Mouse (Mus musculus): ENCODE results near the gene Aph1c. TPM values are rescaled to one million over a fixed set of nuclear protein-coding genes. Genes with fewer than 3 reads are reported as not detected.
A peak's percentile ranks its signal among the peaks of the same experiment; 100 is the strongest.
"Not testable (repeated sequence)": the region's sequence is repeated elsewhere in the genome, so short reads cannot be mapped to it uniquely, and the experiment has no call there.

Aph1c gene
- polyA plus RNA-seq, 1 experiment from 2014 or later, result 4.5 TPM

DNA sequence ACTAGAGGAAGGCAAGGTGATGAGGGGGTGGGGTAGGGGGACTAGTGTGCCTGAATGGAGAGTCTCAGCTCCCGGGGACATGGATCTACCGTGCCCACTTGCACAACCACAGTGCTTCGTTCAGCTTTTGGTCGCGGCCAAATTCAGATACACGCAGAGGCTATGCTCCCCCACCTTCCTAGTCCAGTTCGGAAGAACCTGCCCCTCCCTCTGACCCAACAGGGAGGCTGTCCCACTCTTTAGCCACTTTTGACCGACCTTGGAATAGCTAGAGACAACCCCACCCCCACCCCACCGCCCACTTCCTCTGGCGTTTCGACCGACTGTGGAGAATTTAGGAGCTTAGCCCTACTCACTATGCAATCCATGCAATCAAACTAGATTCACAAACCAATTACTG is 32.6 kb downstream of the Aph1c start:
- Histone ChIP-seq H3K36me3 (ENCODE audit: control insufficient read depth, insufficient read depth, low read length) (no peaks in the 10 kb centered on the region), H3K27me3 (replicated peaks; ENCODE audit: control insufficient read depth, insufficient read depth, low read length) (0 out of 2 replicates have a peak, but pooled peaks cover 6% of the 10 kb centered on the region), H3K4me1 (ENCODE audit: control insufficient read depth, insufficient read depth, low read length) (no peaks in the 10 kb centered on the region; the same call in 1 of the 2 replicates), H3K4me3 (ENCODE audit: low read length) (no peak overlapping the region), H3K27ac (ENCODE audit: low read length) (no peak overlapping the region), H3K4me2 (ENCODE audit: low read depth, low read length) (no peak overlapping the region), H3K9me3 (ENCODE audit: control insufficient read depth, low read length) (no peaks in the 10 kb centered on the region), H3K9ac (ENCODE audit: low read depth, low read length) (no peak overlapping the region)
- WGBS, result 46% methylated on average over 12 of the region's 12 CpGs
- no peak for ATAC-seq

DNA sequence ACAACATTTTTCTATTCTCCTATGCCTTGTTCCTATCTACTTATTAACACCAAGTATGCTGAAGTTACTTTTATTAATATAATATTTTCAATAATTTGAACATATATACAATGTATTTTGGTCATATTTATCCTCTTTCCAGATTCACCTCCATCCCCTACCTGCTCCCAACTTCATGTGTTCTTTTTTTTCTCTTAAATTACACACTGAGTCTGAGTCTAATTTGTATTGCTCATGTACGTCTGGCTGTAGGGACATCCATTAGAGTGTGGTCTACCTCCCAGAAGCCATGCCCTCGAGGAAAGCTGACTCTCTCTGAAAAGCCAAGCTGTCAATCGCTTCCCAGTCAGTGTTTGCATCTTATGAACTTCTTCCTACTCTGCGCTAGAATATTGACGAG is 37.8 kb downstream of the Aph1c start, which contains the start of gene Gm10647:
Gene Gm10647, plus strand, starts transcription at position 301 of the 400 bp plus-strand sequence.
- Histone ChIP-seq H3K4me1 (ENCODE audit: control insufficient read depth, insufficient read depth, low read length) (peaks cover 4% of the 10 kb centered on the region), H3K36me3 (ENCODE audit: control insufficient read depth, insufficient read depth, low read length) (no peaks in the 10 kb centered on the region), H3K27me3 (replicated peaks; ENCODE audit: control insufficient read depth, insufficient read depth, low read length) (no peaks in the 10 kb centered on the region), H3K9me3 (ENCODE audit: control insufficient read depth, low read length) (no peaks in the 10 kb centered on the region), H3K9ac (ENCODE audit: low read depth, low read length) (peak within 1 kb of the TSS; percentile 89), H3K4me2 (ENCODE audit: low read depth, low read length) (peak within 1 kb of the TSS; percentile 95), H3K4me3 (ENCODE audit: low read length) (peak within 1 kb of the TSS; percentile 80), H3K27ac (ENCODE audit: low read length) (peak within 1 kb of the TSS; percentile 94; the same call in 1 of the 2 replicates)
- 73% methylated on average over 5 of the region's 5 CpGs for WGBS
- ATAC-seq, result no peak

DNA sequence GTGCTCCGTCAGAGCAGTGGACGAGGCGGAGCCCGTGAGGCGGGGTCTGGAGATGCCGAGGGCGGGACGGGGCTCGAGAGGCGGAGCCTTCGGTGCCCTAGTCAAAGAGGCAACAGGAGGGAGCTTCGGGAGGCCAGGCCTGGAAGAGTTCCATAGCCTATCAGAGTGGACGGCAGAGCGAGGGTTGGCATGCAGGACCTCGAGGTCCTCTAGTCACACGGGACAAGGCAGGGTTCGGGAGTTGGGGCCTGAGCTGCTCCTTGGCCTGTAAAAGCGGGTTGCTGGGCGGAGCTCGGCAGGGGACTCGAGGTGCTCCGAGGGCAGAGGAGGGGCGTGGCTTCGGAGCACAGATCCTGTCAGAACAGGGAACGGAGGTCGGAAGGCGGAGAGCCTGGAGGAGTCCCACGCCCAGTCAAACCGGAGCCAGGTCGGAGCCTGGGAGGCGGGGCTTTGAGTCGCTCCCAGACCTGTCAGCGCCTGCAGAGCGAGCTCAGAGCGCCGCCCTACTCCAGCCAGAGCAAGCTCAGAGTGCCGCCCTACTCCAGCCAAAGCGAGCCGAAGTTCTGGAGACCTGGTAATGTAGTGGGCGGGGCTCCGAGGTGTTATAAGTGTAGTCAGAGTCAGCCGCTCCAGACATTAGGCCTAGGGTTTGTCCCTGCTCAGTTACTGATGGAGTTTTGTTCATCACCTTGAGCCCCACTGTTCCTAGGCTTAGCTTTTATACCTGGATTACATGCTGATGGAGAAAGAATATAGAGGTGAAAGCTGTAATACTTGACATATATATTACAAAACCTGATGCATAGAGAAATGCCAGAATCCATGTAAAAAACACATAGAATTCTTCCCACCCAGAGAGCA is 38.8 kb downstream of the Aph1c start, which contains the start of gene Aph1b:
Gene Aph1b, minus strand, starts transcription at position 27 of the 861 bp plus-strand sequence.
- Histone ChIP-seq H3K27ac (ENCODE audit: low read length) (peak within 1 kb of the TSS; percentile 94), H3K4me1 (ENCODE audit: control insufficient read depth, insufficient read depth, low read length) (peaks cover 4% of the 10 kb centered on the region), H3K36me3 (ENCODE audit: control insufficient read depth, insufficient read depth, low read length) (no peaks in the 10 kb centered on the region), H3K9ac (ENCODE audit: low read depth, low read length) (peak within 1 kb of the TSS; percentile 89), H3K4me2 (ENCODE audit: low read depth, low read length) (peak within 1 kb of the TSS; percentile 95), H3K27me3 (replicated peaks; ENCODE audit: control insufficient read depth, insufficient read depth, low read length) (no peaks in the 10 kb centered on the region), H3K9me3 (ENCODE audit: control insufficient read depth, low read length) (no peaks in the 10 kb centered on the region), H3K4me3 (ENCODE audit: low read length) (peak within 1 kb of the TSS; percentile 80)
- peak; percentile 99 for ATAC-seq
- WGBS, result under 1% methylated on average over 42 of the region's 42 CpGs

DNA sequence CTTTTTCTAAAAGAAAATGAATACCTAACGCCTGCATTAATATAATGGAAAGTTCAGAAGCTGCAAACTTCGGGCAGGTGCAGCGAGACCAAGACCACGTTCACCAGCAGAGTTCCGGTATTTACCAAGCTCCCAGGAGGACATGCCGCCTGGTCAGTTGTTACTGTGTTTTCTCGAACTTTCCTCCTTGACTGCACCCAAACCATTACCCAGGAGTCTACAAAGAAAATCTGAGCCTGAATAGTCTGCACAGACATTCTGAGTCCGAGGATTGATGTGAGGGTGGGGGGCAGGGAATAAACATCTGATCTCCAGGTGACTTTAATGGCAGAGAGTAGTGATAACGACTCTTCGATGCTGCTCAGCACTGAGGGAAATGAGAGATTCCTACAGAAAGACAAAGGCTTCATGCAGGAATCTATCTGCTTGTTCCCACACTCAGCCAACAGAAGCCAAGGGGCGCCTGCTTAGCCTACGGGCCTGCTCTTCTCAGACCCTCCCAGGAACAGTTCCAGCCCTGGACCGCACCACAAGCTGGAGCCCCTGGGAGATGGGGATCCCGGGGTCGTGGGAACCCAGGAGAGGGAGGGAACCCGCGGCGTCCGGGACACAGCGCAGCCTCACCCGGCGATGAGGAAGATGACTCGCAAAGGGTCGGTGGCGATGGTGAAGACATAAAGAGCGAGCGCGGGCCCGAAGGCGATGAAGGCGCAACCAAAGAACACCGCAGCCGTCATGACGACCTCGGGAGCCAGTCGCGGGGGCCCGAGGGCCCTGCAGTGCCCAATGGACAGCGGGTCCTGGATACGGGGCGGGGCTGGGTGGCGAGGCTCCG is 39.7 kb downstream of the Aph1c start:
- 2% methylated on average over 43 of the region's 43 CpGs for WGBS
- peak; percentile 32 for ATAC-seq
- peaks cover 4% of the 10 kb centered on the region for H3K4me1 ChIP-seq (ENCODE audit: control insufficient read depth, insufficient read depth, low read length)
- H3K9me3 ChIP-seq (ENCODE audit: control insufficient read depth, low read length), result no peaks in the 10 kb centered on the region
- H3K4me2 ChIP-seq (ENCODE audit: low read depth, low read length), result peak overlapping the region; percentile 95
- H3K27me3 ChIP-seq (replicated peaks; ENCODE audit: control insufficient read depth, insufficient read depth, low read length), result no peaks in the 10 kb centered on the region
- peak overlapping the region; percentile 89 for H3K9ac ChIP-seq (ENCODE audit: low read depth, low read length)
- H3K27ac ChIP-seq (ENCODE audit: low read length), result peak overlapping the region; percentile 94
- H3K4me3 ChIP-seq (ENCODE audit: low read length), result peak overlapping the region; percentile 80
- H3K36me3 ChIP-seq (ENCODE audit: control insufficient read depth, insufficient read depth, low read length), result no peaks in the 10 kb centered on the region

DNA sequence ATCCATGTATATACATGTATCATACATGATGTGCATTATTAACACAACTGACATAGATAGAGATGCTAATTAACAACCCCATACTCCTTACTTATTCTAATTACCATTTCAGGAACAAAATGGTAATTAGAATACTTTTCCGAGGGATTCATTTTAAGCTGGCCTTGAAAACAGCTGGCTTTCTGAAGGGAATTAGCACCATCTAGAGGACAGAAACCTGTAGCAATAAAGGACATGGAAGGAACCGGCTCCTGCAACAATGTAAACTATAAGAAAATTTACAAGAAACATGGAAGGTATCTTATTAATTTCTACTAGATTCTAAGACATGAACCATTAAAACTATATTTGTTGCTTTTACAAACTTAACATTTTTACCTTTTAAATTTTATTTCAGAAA is 46.7 kb downstream of the Aph1c start:
- Histone ChIP-seq H3K4me2 (ENCODE audit: low read depth, low read length) (no peak overlapping the region), H3K36me3 (ENCODE audit: control insufficient read depth, insufficient read depth, low read length) (no peaks in the 10 kb centered on the region), H3K27ac (ENCODE audit: low read length) (no peak overlapping the region), H3K27me3 (replicated peaks; ENCODE audit: control insufficient read depth, insufficient read depth, low read length) (no peaks in the 10 kb centered on the region), H3K4me1 (ENCODE audit: control insufficient read depth, insufficient read depth, low read length) (no peaks in the 10 kb centered on the region), H3K4me3 (ENCODE audit: low read length) (no peak overlapping the region), H3K9ac (ENCODE audit: low read depth, low read length) (no peak overlapping the region), H3K9me3 (ENCODE audit: control insufficient read depth, low read length) (no peaks in the 10 kb centered on the region)
- ATAC-seq, result no peak
- WGBS, result 7% methylated on average over 2 of the region's 2 CpGs

DNA sequence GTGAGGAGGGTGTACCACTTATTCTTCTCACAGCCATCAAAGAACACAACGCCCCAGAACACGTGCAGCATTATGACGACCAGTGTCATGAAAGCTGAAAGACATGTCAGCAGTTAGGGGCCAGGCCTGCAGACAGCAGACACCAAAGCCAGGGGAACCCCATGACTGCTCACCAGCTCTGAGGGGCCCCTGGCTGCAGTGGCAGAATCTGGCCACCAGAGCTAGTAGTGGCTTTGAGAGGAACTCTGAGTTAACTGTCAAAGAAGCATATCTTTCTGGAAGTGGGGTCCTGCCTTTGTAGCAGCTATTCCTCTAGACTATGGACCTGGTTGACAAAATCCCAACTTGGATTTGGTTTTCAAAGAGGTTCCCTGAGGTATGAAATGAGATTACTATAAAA is 50.0 kb downstream of the Aph1c start:
- not testable (repeated sequence) for H3K27me3 ChIP-seq (replicated peaks; ENCODE audit: control insufficient read depth, insufficient read depth, low read length); ATAC-seq; H3K27ac ChIP-seq (ENCODE audit: low read length); H3K36me3 ChIP-seq (ENCODE audit: control insufficient read depth, insufficient read depth, low read length); H3K9me3 ChIP-seq (ENCODE audit: control insufficient read depth, low read length); H3K4me1 ChIP-seq (ENCODE audit: control insufficient read depth, insufficient read depth, low read length); H3K4me2 ChIP-seq (ENCODE audit: low read depth, low read length); H3K4me3 ChIP-seq (ENCODE audit: low read length); H3K9ac ChIP-seq (ENCODE audit: low read depth, low read length)
- no CpG with 5 or more reads among the region's 3 CpGs for WGBS

DNA sequence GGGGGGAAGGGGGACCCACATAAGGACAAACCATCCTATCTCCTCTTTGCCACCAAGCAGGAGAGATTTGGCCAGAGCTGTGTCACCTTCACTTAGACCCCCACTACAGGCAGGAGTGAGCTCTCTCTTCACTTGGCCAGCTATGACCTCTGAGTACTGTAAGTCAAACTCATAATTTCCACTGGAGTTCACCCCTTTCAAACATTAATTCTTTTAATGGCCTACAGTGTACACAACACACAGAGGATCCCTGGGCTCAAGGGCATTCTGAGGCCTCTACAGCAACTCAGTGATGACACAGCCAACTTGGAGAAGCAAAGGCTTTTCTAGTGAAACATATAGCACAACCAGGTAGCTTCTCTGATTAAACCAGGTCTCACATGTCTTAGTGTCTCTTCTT is 63.8 kb downstream of the Aph1c start:
- Histone ChIP-seq H3K27me3 (replicated peaks; ENCODE audit: control insufficient read depth, insufficient read depth, low read length) (no peaks in the 10 kb centered on the region), H3K9me3 (ENCODE audit: control insufficient read depth, low read length) (no peaks in the 10 kb centered on the region), H3K4me1 (ENCODE audit: control insufficient read depth, insufficient read depth, low read length) (0 out of 2 replicates have a peak, but pooled peaks cover 4% of the 10 kb centered on the region), H3K4me3 (ENCODE audit: low read length) (no peak overlapping the region), H3K27ac (ENCODE audit: low read length) (no peak overlapping the region), H3K9ac (ENCODE audit: low read depth, low read length) (no peak overlapping the region), H3K4me2 (ENCODE audit: low read depth, low read length) (no peak overlapping the region), H3K36me3 (ENCODE audit: control insufficient read depth, insufficient read depth, low read length) (no peaks in the 10 kb centered on the region)
- no peak for ATAC-seq

DNA sequence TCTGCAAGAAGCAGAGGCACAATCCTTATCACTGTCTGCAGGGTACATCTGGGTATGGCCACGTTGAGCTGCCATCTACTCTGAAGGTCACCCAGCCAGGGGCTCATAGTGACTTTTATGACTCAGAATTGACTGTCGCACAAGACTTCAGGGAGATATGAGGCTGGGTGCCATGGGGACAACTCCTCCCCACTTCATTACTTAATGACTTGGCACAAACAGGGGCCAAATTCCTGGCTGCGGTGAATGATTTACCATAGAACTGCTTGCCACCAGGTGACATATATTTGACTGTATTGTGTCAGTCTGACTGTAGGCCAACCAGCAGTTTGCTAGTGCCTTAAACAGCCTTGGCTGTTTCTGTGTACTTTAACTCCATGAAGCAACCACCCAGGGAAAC is 65.3 kb downstream of the Aph1c start:
- H3K36me3 ChIP-seq (ENCODE audit: control insufficient read depth, insufficient read depth, low read length), result no peaks in the 10 kb centered on the region
- H3K9ac ChIP-seq (ENCODE audit: low read depth, low read length), result no peak overlapping the region
- 54% methylated on average over 3 of the region's 3 CpGs for WGBS
- no peaks in the 10 kb centered on the region for H3K27me3 ChIP-seq (replicated peaks; ENCODE audit: control insufficient read depth, insufficient read depth, low read length)
- H3K4me3 ChIP-seq (ENCODE audit: low read length), result no peak overlapping the region
- ATAC-seq, result peak; percentile 97
- H3K4me1 ChIP-seq (ENCODE audit: control insufficient read depth, insufficient read depth, low read length), result 0 out of 2 replicates have a peak, but pooled peaks cover 4% of the 10 kb centered on the region
- H3K9me3 ChIP-seq (ENCODE audit: control insufficient read depth, low read length), result no peaks in the 10 kb centered on the region
- H3K4me2 ChIP-seq (ENCODE audit: low read depth, low read length), result no peak overlapping the region
- peak overlapping the region; percentile 65 for H3K27ac ChIP-seq (ENCODE audit: low read length)

DNA sequence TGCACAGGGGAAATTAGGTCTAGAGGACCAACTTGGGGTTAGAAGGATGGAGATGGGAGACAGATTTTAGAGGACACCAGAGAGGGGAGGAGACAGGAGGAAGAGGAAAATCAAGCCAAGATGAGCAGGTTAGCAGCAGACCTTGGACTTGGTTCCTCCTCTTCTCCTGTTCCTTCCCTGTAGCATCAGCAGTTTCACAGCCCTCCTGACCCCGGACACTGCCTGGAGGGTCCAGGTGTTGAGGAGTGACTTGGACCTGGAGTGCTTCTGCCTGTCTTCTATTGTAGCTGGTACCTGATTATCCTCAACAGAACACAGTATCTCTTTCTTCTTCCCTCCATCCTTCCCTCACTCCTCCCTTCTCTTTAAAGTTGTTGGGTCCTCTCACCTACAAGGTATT is 65.8 kb downstream of the Aph1c start:
- Histone ChIP-seq H3K27ac (ENCODE audit: low read length) (peak overlapping the region; percentile 65), H3K4me3 (ENCODE audit: low read length) (no peak overlapping the region), H3K9ac (ENCODE audit: low read depth, low read length) (no peak overlapping the region), H3K4me1 (ENCODE audit: control insufficient read depth, insufficient read depth, low read length) (0 out of 2 replicates have a peak, but pooled peaks cover 4% of the 10 kb centered on the region), H3K36me3 (ENCODE audit: control insufficient read depth, insufficient read depth, low read length) (no peaks in the 10 kb centered on the region), H3K9me3 (ENCODE audit: control insufficient read depth, low read length) (no peaks in the 10 kb centered on the region), H3K27me3 (replicated peaks; ENCODE audit: control insufficient read depth, insufficient read depth, low read length) (no peaks in the 10 kb centered on the region), H3K4me2 (ENCODE audit: low read depth, low read length) (no peak overlapping the region)
- 85% methylated on average over 1 of the region's 1 CpGs for WGBS
- peak; percentile 43 for ATAC-seq
